Mouse (Mus musculus) embryonic facial prominence, embryonic 12.5 days (tissue): ENCODE measurements around the gene Gm49601. TPM values are rescaled to one million over a fixed set of nuclear protein-coding genes. Genes with fewer than 3 reads are reported as not detected.

Experiments
- ATAC-seq: fragments of 200-750 bp; cut with Nextera tagmentation; 2 replicates; pipeline ENCODE4 v1.8.0; 2017; ENCODE audit not compliant: insufficient number of reproducible peaks, insufficient read depth, low FRiP score, low TSS enrichment
- H3K27ac ChIP-seq: fragments of 300-500 bp; sonication (generic); 2 replicates; pipeline ENCODE4 v1.5.1; 2016; ENCODE audit warnings: mild to moderate bottlenecking
- H3K27me3 ChIP-seq: fragments of 300-500 bp; sonication (generic); 2 replicates; pipeline ENCODE4 v1.6.1; 2016; ENCODE audit warnings: mild to moderate bottlenecking, moderate library complexity
- H3K36me3 ChIP-seq: fragments of 300-500 bp; sonication (generic); 2 replicates; pipeline ENCODE4 v1.6.1; 2016; ENCODE audit warnings: mild to moderate bottlenecking
- H3K4me1 ChIP-seq: fragments of 300-500 bp; sonication (generic); 2 replicates; pipeline ENCODE4 v1.6.1; 2016
- H3K4me2 ChIP-seq: fragments of 300-500 bp; sonication (generic); replicated peaks from 2 replicates; pipeline ENCODE4 v1.6.1; 2016; ENCODE audit warnings: mild to moderate bottlenecking, moderate library complexity
- H3K4me3 ChIP-seq: fragments of 300-500 bp; sonication (generic); 2 replicates; pipeline ENCODE4 v1.5.1; 2016; ENCODE audit warnings: mild to moderate bottlenecking
- H3K9ac ChIP-seq: fragments of 300-500 bp; sonication (generic); 2 replicates; pipeline ENCODE4 v1.6.1; 2016; ENCODE audit warnings: mild to moderate bottlenecking, moderate library complexity
- H3K9me3 ChIP-seq: fragments of 300-500 bp; sonication (generic); 2 replicates; pipeline ENCODE4 v1.6.1; 2016; ENCODE audit warnings: mild to moderate bottlenecking, moderate library complexity
- WGBS: fragments of 180-500 bp; shearing (Covaris S2); methylation state at CpG from one replicate; pipeline ENCODE4 v1.1.7; 2016; 5-methylcytosine and 5-hydroxymethylcytosine counted together
- polyA plus RNA-seq: library from polyadenylated mRNA; unstranded; fragments of >200 nt; fragmentation: Nextera tagmentation; extraction: Ambion mirVana; gene quantifications from 2 replicates; pipeline ENCODE4 v1.2.1, GENCODE M21; 2016

Gm49601 gene
- polyA plus RNA-seq, 1 experiment from 2014 or later: 10.4 TPM

DNA sequence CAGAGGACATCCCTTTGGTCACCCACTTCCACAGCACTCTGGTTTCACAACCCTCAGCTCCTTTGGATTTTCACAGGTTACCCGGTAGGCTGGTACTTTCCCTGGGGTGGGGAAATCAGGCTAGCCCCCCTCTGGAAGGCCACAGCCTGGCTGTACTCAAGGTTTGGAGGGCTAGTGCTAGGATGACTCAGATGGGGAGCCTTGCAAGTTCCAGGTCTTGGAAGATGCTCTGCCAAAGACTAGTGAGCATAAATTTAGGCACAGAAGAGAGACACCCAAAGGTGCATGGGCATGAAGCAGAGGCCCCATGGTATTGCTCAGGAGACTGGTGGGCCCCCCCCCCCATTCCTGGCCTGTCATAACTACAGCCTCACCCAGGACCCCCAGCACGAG is 2.7 kb upstream of the Gm49601 start:
- peaks cover 38% of the 10 kb centered on the region for H3K27me3 ChIP-seq
- peaks cover 12% of the 10 kb centered on the region for H3K36me3 ChIP-seq
- no peak overlapping the region for H3K27ac ChIP-seq
- ATAC-seq: no peak
- H3K4me2 ChIP-seq: peak overlapping the region; percentile 81
- 33% methylated on average over 2 of the region's 2 CpGs for WGBS
- peak overlapping the region; percentile 84 for H3K4me3 ChIP-seq
- no peaks in the 10 kb centered on the region for H3K9me3 ChIP-seq
- peaks cover 29% of the 10 kb centered on the region for H3K4me1 ChIP-seq
- H3K9ac ChIP-seq: peak overlapping the region; percentile 80

DNA sequence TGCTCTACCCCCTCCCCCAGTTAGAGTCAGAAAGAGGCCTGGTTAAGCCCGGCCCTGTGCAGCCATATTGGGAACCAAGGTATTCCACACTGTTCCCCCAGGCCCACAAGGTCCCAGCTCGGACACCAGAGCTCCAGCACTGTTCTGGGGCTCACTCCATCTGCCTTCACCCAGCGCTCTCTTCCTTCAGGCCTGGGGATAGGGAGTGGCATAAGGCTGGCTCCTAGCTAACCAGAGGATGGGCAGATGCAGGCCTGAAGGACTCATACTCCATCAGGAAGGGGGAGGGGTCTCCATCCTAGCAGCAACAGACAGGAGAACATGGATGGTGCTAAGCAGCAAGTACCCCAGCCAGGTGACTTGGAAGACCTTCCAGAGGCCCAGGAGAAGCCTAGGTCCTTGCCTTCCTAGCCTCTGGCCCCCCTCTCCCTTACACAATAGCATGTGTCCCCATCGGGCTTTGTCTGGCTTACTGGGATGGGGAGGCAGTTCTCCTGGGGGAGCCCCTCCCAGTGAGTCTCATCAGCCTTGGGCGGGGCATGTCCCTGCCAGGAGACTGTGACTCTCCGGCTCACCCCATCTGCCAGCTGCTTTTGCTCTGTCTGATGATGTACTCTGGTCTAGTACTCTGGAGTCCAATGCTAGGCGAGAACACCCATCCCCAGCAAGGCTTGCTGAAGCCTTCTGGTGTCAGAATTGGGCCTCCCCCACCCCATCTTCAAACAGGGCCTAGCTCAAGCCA is 2.1 kb upstream of the Gm49601 start:
- Histone ChIP-seq H3K4me3 (peak overlapping the region; percentile 84), H3K27me3 (peaks cover 44% of the 10 kb centered on the region), H3K4me2 (peak overlapping the region; percentile 81), H3K27ac (no peak overlapping the region), H3K4me1 (peaks cover 29% of the 10 kb centered on the region), H3K9ac (peak overlapping the region; percentile 80), H3K9me3 (no peaks in the 10 kb centered on the region), H3K36me3 (peaks cover 18% of the 10 kb centered on the region)
- 56% methylated on average over 7 of the region's 7 CpGs for WGBS
- no peak for ATAC-seq

DNA sequence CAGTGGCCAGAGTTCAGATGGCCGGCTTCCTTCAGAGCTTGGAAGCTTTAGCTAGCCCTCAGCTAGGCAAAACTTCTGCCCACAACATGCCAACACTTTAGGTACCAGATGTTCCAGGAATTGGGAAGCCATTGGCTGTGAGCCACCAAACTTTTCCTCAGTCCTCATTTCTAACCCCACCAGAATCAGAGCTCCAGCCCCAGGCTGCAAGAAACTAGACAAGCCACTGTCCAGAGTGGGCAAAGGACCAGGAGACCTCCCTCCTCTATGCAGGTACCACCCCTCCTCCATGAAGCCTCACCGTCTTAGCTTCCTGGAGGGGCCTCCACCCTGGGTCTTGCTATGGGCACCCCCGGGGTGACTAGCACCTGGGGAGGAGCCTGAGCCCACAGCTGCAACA is 936 bp upstream of the Gm49601 start:
- no peaks in the 10 kb centered on the region for H3K9me3 ChIP-seq
- H3K36me3 ChIP-seq: peaks cover 28% of the 10 kb centered on the region
- H3K27ac ChIP-seq: no peak overlapping the region
- peak overlapping the region; percentile 44 for H3K4me3 ChIP-seq
- H3K4me1 ChIP-seq: peaks cover 29% of the 10 kb centered on the region
- H3K4me2 ChIP-seq: peak overlapping the region; percentile 83
- ATAC-seq: no peak
- H3K9ac ChIP-seq: no peak overlapping the region
- WGBS: 51% methylated on average over 3 of the region's 3 CpGs
- H3K27me3 ChIP-seq: peaks cover 56% of the 10 kb centered on the region

DNA sequence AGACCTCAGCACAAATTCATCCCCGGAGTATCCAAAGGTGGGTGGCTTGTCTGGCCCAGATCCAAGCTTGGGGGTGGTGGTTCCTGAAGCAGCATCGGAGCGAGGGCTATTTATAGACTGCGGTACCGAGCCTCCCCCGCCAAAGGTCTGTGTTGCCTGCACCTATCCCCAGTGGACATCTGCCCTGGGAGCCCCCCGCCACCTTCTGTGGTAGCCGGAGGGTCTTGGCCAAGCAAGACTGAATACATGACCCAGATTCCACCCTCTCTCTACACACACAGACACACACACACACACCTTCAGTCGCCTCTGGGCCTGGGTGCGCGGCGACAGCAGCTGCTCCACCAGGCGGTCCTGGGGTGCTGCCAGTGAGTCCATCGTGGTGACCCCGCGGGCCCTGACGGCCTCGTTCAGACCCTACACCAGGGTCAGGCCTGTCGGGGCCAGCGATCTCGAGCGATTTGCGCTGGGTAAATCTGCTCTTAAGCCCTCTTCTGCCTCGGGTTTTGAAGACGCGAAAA is 376 bp downstream of the Gm49601 start:
- Histone ChIP-seq H3K9ac (peak overlapping the region; percentile 51), H3K9me3 (no peaks in the 10 kb centered on the region), H3K36me3 (peaks cover 28% of the 10 kb centered on the region), H3K27ac (no peak overlapping the region), H3K4me1 (peaks cover 41% of the 10 kb centered on the region), H3K27me3 (peaks cover 69% of the 10 kb centered on the region), H3K4me3 (peak overlapping the region; percentile 44), H3K4me2 (peak overlapping the region; percentile 83)
- ATAC-seq: no peak
- WGBS: 12% methylated on average over 26 of the region's 26 CpGs

DNA sequence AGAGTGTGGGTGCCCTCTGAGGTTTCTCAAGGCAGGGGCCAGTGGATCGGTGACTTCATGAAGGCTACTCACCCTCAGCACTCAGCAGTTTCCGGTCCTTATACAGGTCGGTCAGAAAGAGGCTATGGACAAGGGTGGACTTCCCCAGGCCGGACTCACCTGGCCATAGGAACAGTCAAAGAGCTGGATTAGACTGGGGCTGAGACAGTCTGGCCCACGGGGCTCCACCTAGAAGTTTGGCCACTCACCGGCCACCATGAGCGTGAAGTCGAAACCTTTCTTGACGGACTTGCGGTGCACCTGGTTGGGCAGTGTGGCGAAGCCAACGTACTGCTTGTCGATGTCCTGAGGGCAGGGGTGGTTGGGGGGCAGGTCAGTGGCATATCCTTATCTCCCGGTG is 1.1 kb downstream of the Gm49601 start:
- Histone ChIP-seq H3K36me3 (peaks cover 28% of the 10 kb centered on the region), H3K4me1 (peaks cover 45% of the 10 kb centered on the region), H3K9ac (no peak overlapping the region), H3K27ac (no peak overlapping the region), H3K27me3 (peaks cover 77% of the 10 kb centered on the region), H3K4me3 (no peak overlapping the region), H3K9me3 (no peaks in the 10 kb centered on the region), H3K4me2 (no peak overlapping the region)
- WGBS: 38% methylated on average over 14 of the region's 14 CpGs
- no peak for ATAC-seq

DNA sequence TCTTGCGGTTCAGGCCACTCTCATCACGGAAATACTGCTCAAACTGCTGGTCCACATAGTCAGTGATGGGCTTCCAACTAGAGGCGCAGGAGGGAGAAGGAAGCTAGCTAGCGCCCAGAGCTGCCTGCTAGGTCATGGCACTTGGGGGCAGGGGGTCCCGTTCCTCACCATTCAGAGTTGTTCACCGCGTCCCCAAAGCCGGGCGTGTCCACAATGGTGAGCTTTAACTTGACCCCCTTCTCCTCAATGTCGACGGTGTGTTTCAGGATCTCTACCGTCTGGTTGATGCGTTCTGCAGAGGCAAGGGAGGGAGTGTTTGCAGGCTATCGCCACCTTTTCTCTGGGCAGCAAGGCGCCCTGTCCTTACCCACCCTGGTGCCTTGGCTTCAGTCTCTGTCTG is 1.6 kb downstream of the Gm49601 start:
- Histone ChIP-seq H3K27me3 (peaks cover 81% of the 10 kb centered on the region), H3K27ac (no peak overlapping the region), H3K4me1 (peaks cover 45% of the 10 kb centered on the region), H3K9ac (no peak overlapping the region), H3K9me3 (no peaks in the 10 kb centered on the region), H3K36me3 (peaks cover 28% of the 10 kb centered on the region), H3K4me2 (no peak overlapping the region), H3K4me3 (no peak overlapping the region)
- 33% methylated on average over 15 of the region's 15 CpGs for WGBS
- ATAC-seq: no peak

DNA sequence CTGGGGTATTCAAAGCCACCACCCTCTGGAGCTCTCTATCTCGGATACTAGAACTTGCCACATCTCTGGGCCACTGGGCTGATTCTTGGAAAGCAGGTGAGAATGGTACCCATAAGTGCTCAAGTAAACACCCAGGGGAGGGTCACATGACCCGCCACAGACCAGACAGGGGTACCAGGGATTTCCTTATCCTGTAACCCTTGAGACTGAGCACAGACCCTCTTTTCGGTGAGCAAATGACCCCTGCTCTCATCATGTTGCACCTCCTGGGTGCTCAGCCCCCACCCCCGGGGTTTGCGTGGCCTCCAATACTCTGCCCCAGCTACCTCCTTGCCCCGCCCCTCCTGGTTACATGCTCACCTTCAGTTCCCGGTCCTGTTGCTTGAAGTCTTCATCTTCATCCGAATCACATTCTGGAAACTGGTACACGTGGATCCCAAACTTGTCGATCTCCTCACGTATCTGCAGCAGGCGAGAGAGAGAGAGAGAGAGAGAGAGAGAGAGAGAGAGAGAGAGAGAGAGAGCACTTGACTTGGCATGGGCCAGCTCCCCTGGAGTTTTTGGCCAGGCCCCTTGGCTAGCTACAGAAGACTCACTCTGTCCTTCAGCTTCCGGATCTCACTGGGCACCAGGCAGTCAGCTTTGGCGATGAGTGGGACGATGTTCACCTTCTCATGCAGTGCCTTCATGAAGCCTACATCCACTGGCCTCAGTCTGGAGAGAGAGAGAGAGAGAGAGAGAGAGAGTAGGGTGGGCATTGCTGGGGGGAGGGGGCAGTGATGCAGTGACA is 2.3 kb downstream of the Gm49601 start:
- Histone ChIP-seq H3K4me3 (no peak overlapping the region), H3K36me3 (peaks cover 28% of the 10 kb centered on the region), H3K4me2 (no peak overlapping the region), H3K27me3 (peaks cover 88% of the 10 kb centered on the region), H3K4me1 (peaks cover 44% of the 10 kb centered on the region), H3K27ac (no peak overlapping the region), H3K9me3 (no peaks in the 10 kb centered on the region), H3K9ac (no peak overlapping the region)
- WGBS: 36% methylated on average over 15 of the region's 15 CpGs
- no peak for ATAC-seq

DNA sequence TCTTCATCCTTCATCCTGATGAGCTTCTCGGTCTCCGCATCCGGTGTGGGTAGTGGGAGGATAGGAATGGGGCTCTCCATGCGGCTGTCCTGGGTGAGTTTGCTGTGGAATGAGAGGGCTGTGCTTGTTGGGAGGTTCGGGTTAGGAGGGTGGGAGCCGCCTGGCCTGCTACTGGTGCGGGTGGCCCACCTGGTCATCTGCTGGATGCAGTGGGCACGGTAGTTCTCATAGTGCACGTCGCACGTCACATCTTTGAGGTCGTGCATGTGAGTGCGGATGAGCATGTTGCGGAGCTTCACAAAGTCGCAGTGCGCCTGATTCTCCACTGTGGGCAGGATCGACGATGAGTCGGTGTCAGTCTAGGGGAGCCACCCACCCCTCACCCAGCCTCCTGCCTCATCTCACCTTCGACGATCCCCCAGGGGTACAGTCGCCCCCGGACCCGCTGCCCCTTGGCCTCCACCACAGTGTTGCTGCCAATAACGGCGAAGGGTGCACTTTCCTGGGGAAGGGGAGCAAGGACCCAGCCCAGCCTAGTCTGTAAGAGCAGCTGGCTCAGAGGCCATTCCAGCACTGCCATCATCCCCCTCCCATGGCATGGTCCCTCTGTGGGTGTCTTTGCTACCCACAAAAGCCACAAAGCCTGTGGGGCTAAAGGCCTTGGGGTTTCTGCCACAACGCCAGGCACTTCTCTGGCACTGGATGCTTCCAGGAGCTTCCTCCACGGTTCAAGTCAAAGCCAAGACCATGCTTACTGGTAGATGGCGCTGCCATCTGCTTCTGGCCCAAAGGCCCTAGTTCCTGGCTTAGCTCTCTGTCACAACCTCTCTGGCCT is 3.1 kb downstream of the Gm49601 start:
- Histone ChIP-seq H3K4me1 (peaks cover 36% of the 10 kb centered on the region), H3K4me3 (no peak overlapping the region), H3K4me2 (no peak overlapping the region), H3K9ac (no peak overlapping the region), H3K36me3 (peaks cover 28% of the 10 kb centered on the region), H3K27ac (no peak overlapping the region), H3K9me3 (no peaks in the 10 kb centered on the region), H3K27me3 (peaks cover 91% of the 10 kb centered on the region)
- no peak for ATAC-seq
- WGBS: 39% methylated on average over 29 of the region's 29 CpGs

DNA sequence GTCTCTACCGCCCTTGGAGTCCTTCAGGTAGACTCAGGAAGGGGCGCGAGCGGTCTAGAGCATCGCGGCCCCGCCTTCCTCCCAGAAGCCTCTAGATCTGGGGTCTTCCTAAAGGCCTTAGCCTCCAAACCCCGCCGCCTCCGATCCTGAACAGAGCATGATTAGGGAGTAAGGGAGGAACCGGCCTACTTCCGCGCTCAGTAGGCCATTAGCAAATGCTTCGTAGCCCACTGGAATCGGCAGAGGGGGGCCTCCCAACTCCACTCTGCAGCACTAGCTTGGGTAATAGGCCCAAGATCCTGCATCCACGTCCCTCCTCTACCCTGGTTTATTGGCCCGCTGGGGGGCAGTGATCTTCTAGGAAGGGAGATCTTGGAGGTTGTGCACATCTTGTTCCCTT is 4.2 kb downstream of the Gm49601 start, which contains the start of gene Gp1bb:
Gene Gp1bb (minus strand): TSS at position 385 of the 400 bp plus-strand sequence.
- WGBS: 12% methylated on average over 17 of the region's 17 CpGs
- no peak for ATAC-seq
- peaks cover 89% of the 10 kb centered on the region for H3K27me3 ChIP-seq
- H3K9ac ChIP-seq: peak within 1 kb of the TSS; percentile 3; the same call in 1 of the 2 replicates
- no peaks in the 10 kb centered on the region for H3K9me3 ChIP-seq
- peak within 1 kb of the TSS; percentile 95 for H3K4me2 ChIP-seq
- peaks cover 28% of the 10 kb centered on the region for H3K36me3 ChIP-seq
- H3K27ac ChIP-seq: no peak within 1 kb of the TSS
- H3K4me1 ChIP-seq: peaks cover 37% of the 10 kb centered on the region
- peak within 1 kb of the TSS; percentile 54 for H3K4me3 ChIP-seq

DNA sequence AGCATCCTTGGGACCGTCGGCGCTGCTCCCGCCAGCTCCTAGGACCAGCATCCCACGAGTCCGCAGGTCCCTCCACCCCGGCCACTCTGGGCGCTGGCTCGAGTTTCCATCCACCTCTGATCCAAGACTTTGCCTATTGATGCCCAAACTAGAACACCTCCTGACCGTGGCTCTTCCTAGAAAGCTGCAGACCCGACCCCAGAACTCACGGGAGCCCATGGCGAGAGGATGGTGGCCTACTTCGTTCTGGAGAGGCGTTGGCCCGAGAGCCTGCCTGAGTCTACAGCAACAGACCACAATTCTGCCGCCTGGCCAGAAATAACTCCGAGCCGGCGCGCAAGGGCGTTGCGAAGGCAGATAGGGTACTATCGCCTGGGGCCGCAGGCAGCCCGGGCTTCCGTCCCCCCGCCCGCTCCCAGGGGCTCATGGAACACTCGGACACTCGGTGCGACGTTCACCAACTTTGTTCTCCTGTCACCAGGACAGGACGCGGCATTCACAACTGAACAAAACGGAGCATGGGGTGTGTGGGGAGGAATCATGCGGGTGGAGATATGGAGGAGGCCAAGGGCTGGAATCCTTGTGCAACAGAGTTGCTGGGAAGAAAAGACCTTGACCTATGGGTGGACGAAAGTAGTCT is 4.7 kb downstream of the Gm49601 start:
- Histone ChIP-seq H3K4me3 (peak overlapping the region; percentile 54), H3K27ac (no peak overlapping the region), H3K27me3 (peaks cover 89% of the 10 kb centered on the region), H3K36me3 (peaks cover 28% of the 10 kb centered on the region), H3K9ac (peak overlapping the region; percentile 3; the same call in 1 of the 2 replicates), H3K9me3 (no peaks in the 10 kb centered on the region), H3K4me2 (peak overlapping the region; percentile 95), H3K4me1 (peaks cover 33% of the 10 kb centered on the region)
- no peak for ATAC-seq
- WGBS: 4% methylated on average over 38 of the region's 38 CpGs
